Mouse (Mus musculus): ENCODE results near the gene Ttc21b. TPM values are rescaled to one million over a fixed set of nuclear protein-coding genes. Genes with fewer than 3 reads are reported as not detected.

Ttc21b gene
- polyA plus RNA-seq, 1 experiment: 0.42 TPM

- Histone ChIP-seq H3K27me3 (ENCODE audit: control insufficient read depth, insufficient read depth, low read length) (no peaks in the 10 kb centered on the region), H3K36me3 (ENCODE audit: control insufficient read depth, insufficient read depth, low read length) (no peaks in the 10 kb centered on the region), H3K4me1 (ENCODE audit: control insufficient read depth, insufficient read depth, insufficient read length, low read length) (peaks cover 4% of the 10 kb centered on the region; the same call in 1 of the 2 replicates), H3K4me3 (ENCODE audit: low read depth, low read length) (no peak overlapping the region), H3K27ac (ENCODE audit: insufficient read depth, low read depth, low read length) (no peak overlapping the region)
- WGBS: 74% methylated on average over 10 of the region's 10 CpGs
- TF ChIP-seq POLR2A (IDR thresholded peaks at IDR 0.05; ENCODE audit: low read depth, low read length) (no peak), CTCF (IDR thresholded peaks at IDR 0.05; ENCODE audit: extremely low read depth, insufficient read length, insufficient replicate concordance, low read depth, low read length) (no peak)
These were observed 107.7 kb downstream of the Ttc21b start for GRCm38 (mm10) chr2:66148654-66149230.

GRCm38 (mm10) chr2:66146473-66146872 lies 109.9 kb downstream of the Ttc21b start:
- WGBS: 38% methylated on average over 4 of the region's 4 CpGs
- no peak overlapping the region for H3K4me3 ChIP-seq (ENCODE audit: low read depth, low read length)
- no peak overlapping the region for H3K27ac ChIP-seq (ENCODE audit: insufficient read depth, low read depth, low read length)
- peaks cover 4% of the 10 kb centered on the region; the same call in 1 of the 2 replicates for H3K4me1 ChIP-seq (ENCODE audit: control insufficient read depth, insufficient read depth, insufficient read length, low read length)
- TF ChIP-seq POLR2A (IDR thresholded peaks at IDR 0.05; ENCODE audit: low read depth, low read length): no peak
- no peak for TF ChIP-seq CTCF (IDR thresholded peaks at IDR 0.05; ENCODE audit: extremely low read depth, insufficient read length, insufficient replicate concordance, low read depth, low read length)
- H3K36me3 ChIP-seq (ENCODE audit: control insufficient read depth, insufficient read depth, low read length): no peaks in the 10 kb centered on the region
- no peaks in the 10 kb centered on the region for H3K27me3 ChIP-seq (ENCODE audit: control insufficient read depth, insufficient read depth, low read length)

DNA sequence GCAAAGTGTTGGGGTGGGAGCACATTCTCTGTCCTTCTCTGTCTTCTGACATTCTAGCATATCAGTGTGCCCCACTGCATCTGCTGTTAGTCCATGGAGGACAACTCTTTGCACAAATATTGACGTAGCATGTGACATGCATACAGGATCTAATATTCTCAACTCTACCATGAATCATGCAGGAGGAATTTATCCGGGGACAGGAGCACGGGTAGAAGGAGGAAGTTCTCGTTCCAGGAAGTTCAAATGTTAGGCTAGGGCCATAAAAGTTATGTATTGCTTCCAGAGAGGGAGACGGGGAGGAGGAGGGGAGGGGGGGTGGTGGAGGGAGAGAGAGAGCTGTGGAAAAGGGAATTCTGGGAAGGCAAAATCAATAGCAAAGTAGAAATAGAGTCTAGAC lies 111.6 kb downstream of the Ttc21b start:
- H3K27ac ChIP-seq (ENCODE audit: insufficient read depth, low read depth, low read length): no peak overlapping the region
- H3K27me3 ChIP-seq (ENCODE audit: control insufficient read depth, insufficient read depth, low read length): no peaks in the 10 kb centered on the region
- WGBS: 5% methylated on average over 5 of the region's 5 CpGs
- H3K4me1 ChIP-seq (ENCODE audit: control insufficient read depth, insufficient read depth, insufficient read length, low read length): peaks cover 4% of the 10 kb centered on the region; the same call in 1 of the 2 replicates
- TF ChIP-seq POLR2A (IDR thresholded peaks at IDR 0.05; ENCODE audit: low read depth, low read length): no peak
- TF ChIP-seq CTCF (IDR thresholded peaks at IDR 0.05; ENCODE audit: extremely low read depth, insufficient read length, insufficient replicate concordance, low read depth, low read length): no peak
- H3K4me3 ChIP-seq (ENCODE audit: low read depth, low read length): no peak overlapping the region
- H3K36me3 ChIP-seq (ENCODE audit: control insufficient read depth, insufficient read depth, low read length): no peaks in the 10 kb centered on the region

GRCm38 (mm10) chr2:66143284-66143683 lies 113.1 kb downstream of the Ttc21b start:
- no peaks in the 10 kb centered on the region for H3K36me3 ChIP-seq (ENCODE audit: control insufficient read depth, insufficient read depth, low read length)
- peaks cover 4% of the 10 kb centered on the region; the same call in 1 of the 2 replicates for H3K4me1 ChIP-seq (ENCODE audit: control insufficient read depth, insufficient read depth, insufficient read length, low read length)
- no peak overlapping the region for H3K27ac ChIP-seq (ENCODE audit: insufficient read depth, low read depth, low read length)
- no peak for TF ChIP-seq POLR2A (IDR thresholded peaks at IDR 0.05; ENCODE audit: low read depth, low read length)
- TF ChIP-seq CTCF (IDR thresholded peaks at IDR 0.05; ENCODE audit: extremely low read depth, insufficient read length, insufficient replicate concordance, low read depth, low read length): no peak
- no peaks in the 10 kb centered on the region for H3K27me3 ChIP-seq (ENCODE audit: control insufficient read depth, insufficient read depth, low read length)
- WGBS: 90% methylated on average over 4 of the region's 4 CpGs
- H3K4me3 ChIP-seq (ENCODE audit: low read depth, low read length): no peak overlapping the region

GRCm38 (mm10) chr2:66142711-66143110 lies 113.7 kb downstream of the Ttc21b start:
- WGBS: 74% methylated on average over 2 of the region's 2 CpGs
- no peak for TF ChIP-seq CTCF (IDR thresholded peaks at IDR 0.05; ENCODE audit: extremely low read depth, insufficient read length, insufficient replicate concordance, low read depth, low read length)
- TF ChIP-seq POLR2A (IDR thresholded peaks at IDR 0.05; ENCODE audit: low read depth, low read length): no peak
- H3K27me3 ChIP-seq (ENCODE audit: control insufficient read depth, insufficient read depth, low read length): no peaks in the 10 kb centered on the region
- H3K27ac ChIP-seq (ENCODE audit: insufficient read depth, low read depth, low read length): no peak overlapping the region
- peaks cover 4% of the 10 kb centered on the region; the same call in 1 of the 2 replicates for H3K4me1 ChIP-seq (ENCODE audit: control insufficient read depth, insufficient read depth, insufficient read length, low read length)
- no peaks in the 10 kb centered on the region for H3K36me3 ChIP-seq (ENCODE audit: control insufficient read depth, insufficient read depth, low read length)
- H3K4me3 ChIP-seq (ENCODE audit: low read depth, low read length): no peak overlapping the region

- Histone ChIP-seq H3K4me1 (ENCODE audit: control insufficient read depth, insufficient read depth, insufficient read length, low read length) (peaks cover 4% of the 10 kb centered on the region; the same call in 1 of the 2 replicates), H3K4me3 (ENCODE audit: low read depth, low read length) (no peak overlapping the region), H3K27me3 (ENCODE audit: control insufficient read depth, insufficient read depth, low read length) (no peaks in the 10 kb centered on the region), H3K27ac (ENCODE audit: insufficient read depth, low read depth, low read length) (no peak overlapping the region), H3K36me3 (ENCODE audit: control insufficient read depth, insufficient read depth, low read length) (no peaks in the 10 kb centered on the region)
- TF ChIP-seq POLR2A (IDR thresholded peaks at IDR 0.05; ENCODE audit: low read depth, low read length) (no peak), CTCF (IDR thresholded peaks at IDR 0.05; ENCODE audit: extremely low read depth, insufficient read length, insufficient replicate concordance, low read depth, low read length) (no peak)
- whole genome bisulfite sequencing: 93% methylated on average over 2 of the region's 2 CpGs
These were observed 114.1 kb downstream of the Ttc21b start for GRCm38 (mm10) chr2:66142268-66142667.

- TF ChIP-seq POLR2A (IDR thresholded peaks at IDR 0.05; ENCODE audit: low read depth, low read length): no peak
- TF ChIP-seq CTCF (IDR thresholded peaks at IDR 0.05; ENCODE audit: extremely low read depth, insufficient read length, insufficient replicate concordance, low read depth, low read length): no peak
- H3K27ac ChIP-seq (ENCODE audit: insufficient read depth, low read depth, low read length): no peak overlapping the region
- H3K4me1 ChIP-seq (ENCODE audit: control insufficient read depth, insufficient read depth, insufficient read length, low read length): peaks cover 4% of the 10 kb centered on the region; the same call in 1 of the 2 replicates
- no peaks in the 10 kb centered on the region for H3K27me3 ChIP-seq (ENCODE audit: control insufficient read depth, insufficient read depth, low read length)
- H3K4me3 ChIP-seq (ENCODE audit: low read depth, low read length): no peak overlapping the region
- no peaks in the 10 kb centered on the region for H3K36me3 ChIP-seq (ENCODE audit: control insufficient read depth, insufficient read depth, low read length)
- 81% methylated on average over 4 of the region's 4 CpGs for WGBS
These were observed 116.2 kb downstream of the Ttc21b start for GRCm38 (mm10) chr2:66140246-66140645.

Other genes starting within 250 kb of the Ttc21b start
- gene Galnt3, start 131.6 kb downstream of the Ttc21b start, polyA plus RNA-seq (2012; rRNA removed): 4.4 and 4.7 TPM in 2 replicates
- not detected in 2 replicates for gene Scn1a, start 184.2 kb upstream of the Ttc21b start, polyA plus RNA-seq (2012; rRNA removed)